Mouse (Mus musculus) c-Kit-positive CD71-negative TER-119-negative erythroid progenitor cells, embryonic 14.5 days (primary cell): ENCODE measurements at regions not wholly inside any gene's neighbourhood (a gene's known extent, or its start where the extent isn't known, plus 50 kb on each side); places are given as distances from the start of the nearest gene placed in this dataset.

ENCODE experiments used
- DNase-seq: peaks from one replicate; pipeline ENCODE4 v3.0.0-alpha.2; 2013; ENCODE audit warnings: low read depth

DNA sequence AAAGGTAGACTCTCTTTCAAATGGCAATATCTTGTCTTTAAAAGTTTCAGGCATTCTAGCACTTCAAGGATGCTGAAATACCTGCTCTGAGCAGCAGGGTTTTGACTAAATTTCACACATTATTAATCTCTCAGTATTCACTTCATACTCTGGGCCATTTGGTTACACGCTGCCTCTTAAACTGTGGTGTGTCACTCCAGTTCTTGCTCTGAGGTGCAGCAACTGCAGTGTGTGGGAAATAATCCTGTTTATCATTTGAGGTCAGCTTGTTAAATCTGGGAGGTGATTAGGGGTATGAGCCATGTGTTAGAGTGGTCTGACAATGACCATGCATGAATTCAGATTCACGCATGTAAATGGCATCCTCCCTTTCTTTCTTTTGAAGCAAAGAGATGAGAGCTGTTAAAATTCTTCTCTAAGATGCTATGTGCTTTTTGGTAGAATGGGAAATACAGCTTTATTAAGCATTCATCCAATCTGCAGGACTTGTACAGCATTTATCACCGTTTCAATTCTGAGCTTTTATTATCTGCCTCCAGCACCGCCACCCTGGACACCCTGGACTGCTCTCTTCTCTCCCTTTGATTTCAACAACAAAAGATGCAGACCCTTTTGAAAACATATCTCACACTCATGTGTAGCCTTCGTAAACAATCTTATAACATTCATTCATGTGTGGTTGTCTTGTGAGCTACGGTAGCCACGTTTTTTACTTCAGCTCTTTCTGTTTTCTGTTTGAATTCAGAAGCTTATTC lies 362.4 kb upstream of the Gm38303 start:
- DNase-seq = no peak

DNA sequence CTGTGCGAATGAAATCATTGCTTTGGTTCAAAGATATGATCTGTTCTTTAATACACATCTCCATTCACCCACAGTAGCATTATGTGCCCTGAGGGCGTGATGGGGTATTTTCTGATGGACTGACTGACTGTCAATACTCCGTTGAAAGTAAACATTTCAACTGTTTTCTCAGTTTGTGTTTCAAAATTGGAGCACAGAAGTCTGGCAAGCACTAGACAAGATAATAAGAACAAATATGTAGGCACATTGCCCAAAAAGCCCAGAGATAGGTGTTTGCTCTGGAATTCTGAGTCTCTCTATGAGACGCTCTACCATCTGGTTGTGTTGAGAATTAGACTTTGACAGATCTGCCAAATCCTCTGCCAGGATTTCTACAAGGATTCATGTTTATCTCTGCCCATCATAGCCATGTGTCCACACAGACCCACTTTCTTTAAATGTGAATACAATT lies 350.0 kb upstream of the Gm38303 start:
- DNase-seq = no peak

DNA sequence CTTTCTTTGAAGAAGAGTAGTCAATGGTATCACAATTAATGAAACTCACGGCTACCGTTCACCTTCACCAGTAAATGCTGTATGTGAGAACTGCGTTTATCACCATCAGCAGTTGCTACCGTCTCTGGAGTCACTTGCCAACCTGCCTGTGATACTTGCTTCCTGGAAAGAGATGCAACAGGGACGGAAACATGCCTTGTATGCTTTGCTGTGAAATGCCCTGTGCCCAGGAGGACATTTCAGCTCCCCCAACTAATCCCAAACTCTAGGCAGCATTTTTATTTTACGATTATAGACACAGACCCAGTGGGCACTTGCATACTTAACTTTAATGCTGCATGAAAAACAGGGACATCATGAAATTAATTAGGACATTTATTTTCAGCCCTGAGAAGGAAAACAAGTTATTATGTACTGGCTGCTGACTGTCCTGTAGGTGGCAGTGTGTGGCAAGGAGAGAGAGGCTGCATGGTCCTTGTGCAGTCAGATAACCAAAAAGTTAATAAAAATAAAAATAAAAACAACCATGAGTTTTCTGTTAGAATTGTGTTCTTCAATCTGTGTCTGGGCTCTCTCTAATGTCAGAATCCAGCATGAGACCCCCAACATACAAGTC lies 349.5 kb upstream of the Gm38303 start:
- peak; percentile 7 for DNase-seq

DNA sequence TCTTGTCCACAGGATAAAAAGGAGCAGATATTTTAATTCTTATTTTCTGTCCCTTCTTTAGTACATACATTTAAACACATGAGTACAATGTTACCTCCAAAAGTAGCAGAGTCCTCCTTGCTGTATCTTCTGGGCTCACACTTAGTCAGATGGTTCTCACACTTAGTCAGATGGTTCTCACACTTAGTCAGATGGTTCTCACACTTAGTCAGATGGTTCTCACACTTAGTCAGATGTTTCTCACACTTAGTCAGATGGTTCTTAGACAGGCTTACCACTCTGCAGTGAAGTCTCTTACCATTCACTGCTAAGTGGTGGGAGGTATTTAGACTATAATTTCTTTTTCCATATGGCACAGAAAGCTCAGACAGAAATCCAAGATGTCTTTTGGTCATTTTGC lies 346.5 kb upstream of the Gm38303 start:
- DNase-seq = no peak

DNA sequence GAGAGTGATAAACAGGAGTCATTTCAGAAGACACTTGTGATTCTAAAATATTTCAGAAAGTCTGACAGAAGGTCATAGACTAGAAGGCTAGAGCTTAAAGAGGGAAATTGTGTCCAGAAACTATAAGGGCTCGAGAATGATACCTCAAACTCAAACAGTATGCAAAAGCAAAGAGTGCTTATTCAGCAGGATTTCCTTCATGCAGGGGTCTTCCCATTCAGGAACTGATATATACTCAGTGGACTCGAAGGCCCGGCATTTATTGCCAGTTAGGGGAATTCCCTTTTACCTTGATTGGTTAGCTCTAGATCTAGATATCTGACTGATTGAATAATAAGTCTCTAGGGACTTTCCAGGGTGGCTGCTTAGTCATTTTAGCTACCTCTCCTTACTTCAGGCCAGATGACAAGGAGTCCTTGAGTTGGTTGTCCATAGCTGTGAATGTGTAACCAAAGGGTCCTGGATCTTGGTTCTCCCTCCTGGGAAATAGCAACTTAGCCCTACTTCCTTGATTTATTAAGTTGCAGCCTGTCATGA lies 312.6 kb upstream of the Gm38303 start:
- DNase-seq = no peak
